8 mouse cellular contexts compared by ENCODE assay signal in genomic region chrX:36874178-36874696, GRCm38 (mm10). TPM values are rescaled to one million over a fixed set of nuclear protein-coding genes. Genes with fewer than 3 reads are reported as not detected.
DNase-seq lines count a peak whose midpoint lies in the region; ATAC-seq and TF ChIP-seq lines count a peak whose summit lies in the region.

No protein-coding gene starts in this region.

- peaks cover 13% of the 10 kb centered on the region for H3K79me2 ChIP-seq in MEL (ENCODE audit: control insufficient read depth, insufficient read depth, low read length, poor library complexity)

- no peak for TF ChIP-seq RAD21 in MEL (IDR thresholded peaks at IDR 0.05; ENCODE audit: low read depth, low read length)

- peak; percentile 98 for ATAC-seq in forebrain, postnatal 0 days
- peak; percentile 97 for ATAC-seq in neural tube, embryonic 15.5 days (ENCODE audit: low FRiP score)

- TF ChIP-seq POLR2A in MEL (IDR thresholded peaks at IDR 0.05; ENCODE audit: control insufficient read depth in 1 of 2, insufficient read depth in 1 of 2, low read depth in 1 of 2, low read length in 2 of 2, poor library complexity in 1 of 2): peak; percentile 81 to 88
- TF ChIP-seq POLR2A in cerebellum, adult 2 months (IDR thresholded peaks at IDR 0.05; ENCODE audit: borderline replicate concordance, insufficient read depth, low read length): peak; percentile 70
- peak; percentile 90 for TF ChIP-seq POLR2A in lung, adult 2 months (IDR thresholded peaks at IDR 0.05; ENCODE audit: borderline replicate concordance, extremely low read depth, low read depth, low read length)

- peaks cover 0 to 4% of the 10 kb centered on the region in 2 experiments; a peak in 2 of 4 replicates for H3K4me1 ChIP-seq in MEL (ENCODE audit: control insufficient read depth in 1 of 2, insufficient read depth in 2 of 2, low read length in 2 of 2)
- no peaks in the 10 kb centered on the region for H3K4me1 ChIP-seq in cerebellum, adult 2 months (ENCODE audit: control insufficient read depth, insufficient read depth, low read length)
- no peaks in the 10 kb centered on the region for H3K4me1 ChIP-seq in forebrain, postnatal 0 days (ENCODE audit: insufficient read depth)
- peaks cover 3% of the 10 kb centered on the region for H3K4me1 ChIP-seq in lung, adult 2 months (ENCODE audit: control insufficient read depth, insufficient read depth, low read length)
- peaks cover 7% of the 10 kb centered on the region; the same call in 1 of the 2 replicates for H3K4me1 ChIP-seq in neural tube, embryonic 15.5 days

- no peak for TF ChIP-seq CTCF in MEL (IDR thresholded peaks at IDR 0.05 in 2 of 3, conservative IDR thresholded peaks at IDR 0.05 in 1 of 3; ENCODE audit: control insufficient read depth in 1 of 3, insufficient read depth in 1 of 3, low read depth in 2 of 3, low read length in 3 of 3, poor library complexity in 1 of 3, severe bottlenecking in 1 of 3)
- no peak for TF ChIP-seq CTCF in cerebellum, adult 2 months (IDR thresholded peaks at IDR 0.05; ENCODE audit: borderline replicate concordance, insufficient read depth, low read depth, low read length)
- TF ChIP-seq CTCF in forebrain, postnatal 0 days (IDR thresholded peaks at IDR 0.05; ENCODE audit: low read depth): no peak
- no peak for TF ChIP-seq CTCF in layer of hippocampus, adult 2 months (conservative IDR thresholded peaks at IDR 0.05)
- no peak for TF ChIP-seq CTCF in lung, adult 2 months (IDR thresholded peaks at IDR 0.05; ENCODE audit: insufficient read depth, low read length)

- DNase-seq in MEL (ENCODE audit: low read depth, low spot score): peak; percentile 91
- DNase-seq in cerebellum, adult 2 months: peak; percentile 88 to 89
- peak; percentile 82 for DNase-seq in forebrain, postnatal 0 days
- peak; percentile 91 for DNase-seq in heart, postnatal 4 days
- DNase-seq in layer of hippocampus, adult 2 months (ENCODE audit: low spot score in 2 of 2): peak; percentile 80 to 86
- DNase-seq in lung, adult 2 months: peak; percentile 83
- peak; percentile 91 for DNase-seq in testis, postnatal 10 days (ENCODE audit: low spot score)

- H3K4me2 ChIP-seq in forebrain, postnatal 0 days (ENCODE audit: low read depth): peak overlapping the region; percentile 52
- peak overlapping the region; percentile 58 for H3K4me2 ChIP-seq in neural tube, embryonic 15.5 days

- H3K9ac ChIP-seq in MEL (ENCODE audit: control insufficient read depth, low read depth, low read length, poor library complexity, severe bottlenecking): peak overlapping the region; percentile 98
- peak overlapping the region; percentile 62 for H3K9ac ChIP-seq in forebrain, postnatal 0 days
- peak overlapping the region; percentile 68 for H3K9ac ChIP-seq in neural tube, embryonic 15.5 days (replicated peaks)

- no peaks in the 10 kb centered on the region for H3K27me3 ChIP-seq in MEL (ENCODE audit: control insufficient read depth in 1 of 2, insufficient read depth in 2 of 2, low read length in 2 of 2)
- H3K27me3 ChIP-seq in cerebellum, adult 2 months (ENCODE audit: control insufficient read depth, insufficient read depth, low read length): no peaks in the 10 kb centered on the region
- no peaks in the 10 kb centered on the region for H3K27me3 ChIP-seq in forebrain, postnatal 0 days (ENCODE audit: insufficient read depth, low read length)
- no peaks in the 10 kb centered on the region for H3K27me3 ChIP-seq in neural tube, embryonic 15.5 days (replicated peaks)

- H3K36me3 ChIP-seq in MEL (ENCODE audit: control insufficient read depth in 1 of 2, insufficient read depth in 2 of 2, low read length in 2 of 2): peaks cover 0 to 2% of the 10 kb centered on the region in 2 experiments; a peak in 2 of 4 replicates
- no peaks in the 10 kb centered on the region for H3K36me3 ChIP-seq in forebrain, postnatal 0 days (ENCODE audit: insufficient read depth)
- H3K36me3 ChIP-seq in neural tube, embryonic 15.5 days: 0 out of 2 replicates have a peak, but pooled peaks cover under 1% of the 10 kb centered on the region

- 3% methylated on average over 42 of the region's 57 CpGs for WGBS in cerebellum, adult 2 months
- WGBS in forebrain, postnatal 0 days: 16% methylated on average over 57 of the region's 57 CpGs
- 21% methylated on average over 57 of the region's 57 CpGs for WGBS in lung, adult 2 months
- 22% methylated on average over 56 of the region's 57 CpGs for WGBS in neural tube, embryonic 15.5 days

- TF ChIP-seq EP300 in MEL (IDR thresholded peaks at IDR 0.05; ENCODE audit: low read depth in 1 of 2, low read length in 2 of 2): 0 out of 4 replicates have a peak, but pooled peaks of 1 of the 2 experiments have one; percentile 12

- peak overlapping the region; percentile 55 for H3K27ac ChIP-seq in MEL (ENCODE audit: control insufficient read depth, low read depth, low read length)
- H3K27ac ChIP-seq in cerebellum, adult 2 months (ENCODE audit: insufficient read depth, low read length): no peak overlapping the region
- H3K27ac ChIP-seq in forebrain, postnatal 0 days (ENCODE audit: low read depth, low read length): peak overlapping the region; percentile 64; the same call in 1 of the 2 replicates
- peak overlapping the region; percentile 90 for H3K27ac ChIP-seq in layer of hippocampus, adult 2 months
- peak overlapping the region; percentile 77 for H3K27ac ChIP-seq in neural tube, embryonic 15.5 days (replicated peaks)

- H3K4me3 ChIP-seq in MEL (ENCODE audit: control insufficient read depth in 1 of 2, insufficient read depth in 1 of 2, low read depth in 2 of 2, low read length in 2 of 2): peak overlapping the region; percentile 97 to 98
- peak overlapping the region; percentile 72 for H3K4me3 ChIP-seq in cerebellum, adult 2 months (replicated peaks; ENCODE audit: insufficient read depth, low read depth, low read length)
- peak overlapping the region; percentile 58 for H3K4me3 ChIP-seq in forebrain, postnatal 0 days (ENCODE audit: low read depth, low read length)
- H3K4me3 ChIP-seq in layer of hippocampus, adult 2 months: peak overlapping the region; percentile 73
- H3K4me3 ChIP-seq in lung, adult 2 months (replicated peaks; ENCODE audit: extremely low read depth, low read depth, low read length): peak overlapping the region; percentile 87
- H3K4me3 ChIP-seq in neural tube, embryonic 15.5 days (replicated peaks): peak overlapping the region; percentile 57

- no peaks in the 10 kb centered on the region for H3K9me3 ChIP-seq in MEL (replicated peaks; ENCODE audit: insufficient read depth, low read length)
- H3K9me3 ChIP-seq in forebrain, postnatal 0 days (ENCODE audit: low read length): no peaks in the 10 kb centered on the region
- H3K9me3 ChIP-seq in neural tube, embryonic 15.5 days (replicated peaks): no peaks in the 10 kb centered on the region

TF ChIP-seq in MEL, 35 proteins besides CTCF, POLR2A, EP300 and RAD21 (continues in another document):
- no peak for TF ChIP-seq BHLHE40 (IDR thresholded peaks at IDR 0.05; ENCODE audit: borderline replicate concordance, low read depth, low read length)
- peak; percentile 71 for TF ChIP-seq TCF12 (IDR thresholded peaks at IDR 0.05; ENCODE audit: low read depth, low read length)
- no peak for TF ChIP-seq E2F4 (IDR thresholded peaks at IDR 0.05; ENCODE audit: borderline replicate concordance, low read depth, low read length)
- TF ChIP-seq POLR2AphosphoS2 (IDR thresholded peaks at IDR 0.05; ENCODE audit: low read length): peak; percentile 88
- TF ChIP-seq CHD2 (IDR thresholded peaks at IDR 0.05; ENCODE audit: low read length): no peak
- TF ChIP-seq ETS1 (IDR thresholded peaks at IDR 0.05; ENCODE audit: low read depth, low read length): no peak
- TF ChIP-seq MYC (IDR thresholded peaks at IDR 0.05; ENCODE audit: low read depth, low read length): no peak
- TF ChIP-seq MEF2A (IDR thresholded peaks at IDR 0.05; ENCODE audit: extremely low read depth, insufficient replicate concordance, low read depth, low read length, poor library complexity, severe bottlenecking): no peak
- no peak for TF ChIP-seq RCOR1 (IDR thresholded peaks at IDR 0.05; ENCODE audit: low read depth, low read length)
- no peak for TF ChIP-seq ZKSCAN1 (IDR thresholded peaks at IDR 0.05; ENCODE audit: low read depth, low read length)

RNA-seq across cellular contexts. Expression of gene C330007P06Rik, which starts 0.3 kb away (rescaled TPM):
- total RNA-seq in MEL (2012; rRNA removed): 15.1 and 16.0 TPM in 2 replicates
- 10 to 100 TPM in 1 of 2 experiments, not detected in 1; 17.1 TPM for polyA plus RNA-seq in MEL (2012; ENCODE audit: insufficient read depth in 1 of 2, insufficient read length in 2 of 2, low read depth in 1 of 2, low replicate concordance in 2 of 2, missing spikeins in 1 of 2)
- 28.8 and 30.2 TPM in 2 replicates for polyA plus RNA-seq in cerebellum, adult 2 months (2012; rRNA removed)
- total RNA-seq in forebrain, postnatal 0 days (2014; rRNA removed): 30.6 and 36.1 TPM in 2 replicates
- polyA plus RNA-seq in forebrain, postnatal 0 days (2015; fragmentation: Nextera tagmentation; extraction: Ambion mirVana): 18.0 and 20.8 TPM in 2 replicates
- total RNA-seq in heart, postnatal 4 days (2021): 10 to 100 TPM; 17.3 to 19.3 TPM
- total RNA-seq in layer of hippocampus, adult 2 months (2021): 10 to 100 TPM; 40.4 TPM
- polyA plus RNA-seq in lung, adult 2 months (2012; rRNA removed): 18.6 and 22.7 TPM in 2 replicates
- 24.2 and 27.6 TPM in 2 replicates for polyA plus RNA-seq in neural tube, embryonic 15.5 days (2015; fragmentation: Nextera tagmentation; extraction: Ambion mirVana)

RNA-seq across cellular contexts. Expression of gene Ube2a, which starts 0.5 kb away (rescaled TPM):
- total RNA-seq in MEL (2012; rRNA removed): 34.0 and 39.3 TPM in 2 replicates
- 100 to 1,000 TPM; 105 to 971 TPM for polyA plus RNA-seq in MEL (2012; ENCODE audit: insufficient read depth in 1 of 2, insufficient read length in 2 of 2, low read depth in 1 of 2, low replicate concordance in 2 of 2, missing spikeins in 1 of 2)
- 39.8 and 41.1 TPM in 2 replicates for polyA plus RNA-seq in cerebellum, adult 2 months (2012; rRNA removed)
- 24.4 and 31.4 TPM in 2 replicates for total RNA-seq in forebrain, postnatal 0 days (2014; rRNA removed)
- 125 and 145 TPM in 2 replicates for polyA plus RNA-seq in forebrain, postnatal 0 days (2015; fragmentation: Nextera tagmentation; extraction: Ambion mirVana)
- total RNA-seq in heart, postnatal 4 days (2021): 10 to 100 TPM; 76.5 to 81.4 TPM
- 10 to 100 TPM; 52.0 to 53.8 TPM for total RNA-seq in layer of hippocampus, adult 2 months (2021)
- polyA plus RNA-seq in lung, adult 2 months (2012; rRNA removed): 23.1 and 27.1 TPM in 2 replicates
- polyA plus RNA-seq in neural tube, embryonic 15.5 days (2015; fragmentation: Nextera tagmentation; extraction: Ambion mirVana): 115 and 117 TPM in 2 replicates

RNA-seq across cellular contexts. Expression of gene Nkrf, which starts 28.5 kb away (rescaled TPM):
- 9.2 and 9.5 TPM in 2 replicates for total RNA-seq in MEL (2012; rRNA removed)
- 10 to 100 TPM; 14.1 to 59.3 TPM for polyA plus RNA-seq in MEL (2012; ENCODE audit: insufficient read depth in 1 of 2, insufficient read length in 2 of 2, low read depth in 1 of 2, low replicate concordance in 2 of 2, missing spikeins in 1 of 2)
- polyA plus RNA-seq in cerebellum, adult 2 months (2012; rRNA removed): 21.4 and 24.3 TPM in 2 replicates
- total RNA-seq in forebrain, postnatal 0 days (2014; rRNA removed): 22.7 and 24.7 TPM in 2 replicates
- polyA plus RNA-seq in forebrain, postnatal 0 days (2015; fragmentation: Nextera tagmentation; extraction: Ambion mirVana): 8.7 and 10.5 TPM in 2 replicates
- 1 to 10 TPM; 3.9 to 4.1 TPM for total RNA-seq in heart, postnatal 4 days (2021)
- total RNA-seq in layer of hippocampus, adult 2 months (2021): 10 to 100 TPM; 29.7 to 32.2 TPM
- polyA plus RNA-seq in lung, adult 2 months (2012; rRNA removed): 0.48 and 0.80 TPM in 2 replicates
- 18.3 and 19.5 TPM in 2 replicates for polyA plus RNA-seq in neural tube, embryonic 15.5 days (2015; fragmentation: Nextera tagmentation; extraction: Ambion mirVana)
